Mouse (Mus musculus): Measurements from ENCODE around the gene Slc6a9.
A peak's percentile ranks its signal among the peaks of the same experiment; 100 is the strongest.

The Slc6a9 gene

GRCm38 (mm10) chr4:117834457-117834844, at the start of gene Slc6a9:
Gene Slc6a9 (plus strand): TSS chr4:117834506.
- no peak for DNase-seq (ENCODE audit: low spot score)

- DNase-seq (ENCODE audit: low spot score), result peak; percentile 61
Observed at GRCm38 (mm10) chr4:117786963-117787362, 47.3 kb upstream of the Slc6a9 start.

GRCm38 (mm10) chr4:117788308-117788707, 46.0 kb upstream of the Slc6a9 start:
- no peak for DNase-seq (ENCODE audit: low spot score)

GRCm38 (mm10) chr4:117799904-117800303, 34.4 kb upstream of the Slc6a9 start:
- DNase-seq (ENCODE audit: low spot score), result no peak

GRCm38 (mm10) chr4:117806992-117807391, 27.3 kb upstream of the Slc6a9 start:
- no peak for DNase-seq (ENCODE audit: low spot score)

GRCm38 (mm10) chr4:117810933-117811332, 23.4 kb upstream of the Slc6a9 start:
- DNase-seq (ENCODE audit: low spot score), result no peak

GRCm38 (mm10) chr4:117813591-117814192, 20.6 kb upstream of the Slc6a9 start:
- DNase-seq (ENCODE audit: low spot score), result no peak

- DNase-seq (ENCODE audit: low spot score), result no peak
Observed at GRCm38 (mm10) chr4:117814333-117814732, 20.0 kb upstream of the Slc6a9 start.

- no peak for DNase-seq (ENCODE audit: low spot score)
Observed at GRCm38 (mm10) chr4:117816776-117817175, 17.5 kb upstream of the Slc6a9 start.

GRCm38 (mm10) chr4:117818032-117818431, 16.3 kb upstream of the Slc6a9 start:
- no peak for DNase-seq (ENCODE audit: low spot score)

- no peak for DNase-seq (ENCODE audit: low spot score)
Observed at GRCm38 (mm10) chr4:117828572-117829145, 5.6 kb upstream of the Slc6a9 start.

- peak; percentile 88 for DNase-seq (ENCODE audit: low spot score)
Observed at GRCm38 (mm10) chr4:117829260-117830123, 4.8 kb upstream of the Slc6a9 start.

GRCm38 (mm10) chr4:117830124-117830551, 4.2 kb upstream of the Slc6a9 start:
- DNase-seq (ENCODE audit: low spot score), result no peak

- no peak for DNase-seq (ENCODE audit: low spot score)
Observed at GRCm38 (mm10) chr4:117830801-117831200, 3.5 kb upstream of the Slc6a9 start.

GRCm38 (mm10) chr4:117831499-117831898, 2.8 kb upstream of the Slc6a9 start:
- DNase-seq (ENCODE audit: low spot score), result no peak

- DNase-seq (ENCODE audit: low spot score), result no peak
Observed at GRCm38 (mm10) chr4:117831920-117832691, 2.2 kb upstream of the Slc6a9 start.

- DNase-seq (ENCODE audit: low spot score), result peak; percentile 85
Observed at GRCm38 (mm10) chr4:117834845-117835530, 682 bp downstream of the Slc6a9 start.

GRCm38 (mm10) chr4:117835531-117836111, 1.3 kb downstream of the Slc6a9 start:
- DNase-seq (ENCODE audit: low spot score), result peak; percentile 49

- DNase-seq (ENCODE audit: low spot score), result peak; percentile 95
Observed at GRCm38 (mm10) chr4:117836204-117836767, 2.0 kb downstream of the Slc6a9 start.

GRCm38 (mm10) chr4:117837271-117837670, 3.0 kb downstream of the Slc6a9 start:
- DNase-seq (ENCODE audit: low spot score), result no peak

GRCm38 (mm10) chr4:117839366-117839765, 5.1 kb downstream of the Slc6a9 start:
- DNase-seq (ENCODE audit: low spot score), result no peak

All from embryo, embryonic 10.5 days (tissue).